Mouse (Mus musculus): ENCODE measurements around the gene Tbxas1. TPM values are rescaled to one million over a fixed set of nuclear protein-coding genes. Genes with fewer than 3 reads are reported as not detected.
A peak's percentile ranks its signal among the peaks of the same experiment; 100 is the strongest.

The Tbxas1 gene
- total and polyA plus RNA-seq, 2 experiments, result 1.1 to 3.5 TPM

DNA sequence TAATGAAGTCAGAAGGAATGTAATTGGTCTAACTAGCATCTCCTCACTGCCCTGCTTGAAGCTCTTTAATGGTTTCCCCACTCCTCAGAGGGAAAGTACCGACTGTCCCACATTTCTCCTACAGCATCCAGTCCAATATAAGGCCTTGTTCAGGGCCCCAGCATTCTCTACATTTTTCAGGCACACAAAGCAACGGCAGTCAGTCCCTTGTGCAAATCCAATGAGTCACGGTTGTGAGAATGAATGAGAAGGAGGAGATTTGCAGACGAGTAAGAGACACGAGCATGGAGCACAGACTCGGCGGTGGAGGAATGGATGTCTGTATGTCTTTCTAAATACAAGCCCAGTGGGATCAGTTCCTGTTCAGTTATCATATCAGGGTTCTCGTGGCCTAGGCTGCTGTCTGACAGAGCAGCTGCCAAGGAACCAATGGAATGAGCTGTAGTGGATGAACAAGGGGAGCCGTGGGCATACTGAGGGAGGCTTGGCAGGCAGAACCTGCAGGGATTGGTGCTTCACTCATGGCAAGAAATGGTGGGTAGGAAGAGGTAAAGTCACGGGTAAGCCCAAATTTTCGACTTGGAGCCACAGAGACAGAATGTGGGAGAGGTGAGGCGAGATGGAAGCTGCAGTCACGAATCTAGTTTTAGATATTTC is 38.3 kb downstream of the Tbxas1 start:
- H3K4me1 ChIP-seq (ENCODE audit: control insufficient read depth, insufficient read depth, low read length), result no peaks in the 10 kb centered on the region
- H3K27me3 ChIP-seq (ENCODE audit: control insufficient read depth, insufficient read depth, low read length), result no peaks in the 10 kb centered on the region
- TF ChIP-seq POLR2A (IDR thresholded peaks at IDR 0.05; ENCODE audit: extremely low read depth, insufficient read depth, low read length), result no peak
- TF ChIP-seq CTCF (IDR thresholded peaks at IDR 0.05; ENCODE audit: low read depth, low read length), result no peak
- no peaks in the 10 kb centered on the region for H3K36me3 ChIP-seq (ENCODE audit: control insufficient read depth, insufficient read depth, low read length)
- WGBS, result 93% methylated on average over 13 of the region's 13 CpGs
- no peak overlapping the region for H3K27ac ChIP-seq (replicated peaks; ENCODE audit: insufficient read depth, low read depth, low read length)
- no peak overlapping the region for H3K9ac ChIP-seq (ENCODE audit: low read depth, low read length)
- DNase-seq (ENCODE audit: extremely low read depth, low read depth, low spot score), result no peak
- no peak overlapping the region for H3K4me3 ChIP-seq (ENCODE audit: insufficient read depth, low read depth, low read length)
- H3K79me2 ChIP-seq (ENCODE audit: control insufficient read depth, insufficient read depth, low read length), result no peaks in the 10 kb centered on the region

GRCm38 (mm10) chr6:38914181-38914580 is 39.0 kb downstream of the Tbxas1 start:
- H3K9ac ChIP-seq (ENCODE audit: low read depth, low read length), result no peak overlapping the region
- H3K79me2 ChIP-seq (ENCODE audit: control insufficient read depth, insufficient read depth, low read length), result no peaks in the 10 kb centered on the region
- H3K27me3 ChIP-seq (ENCODE audit: control insufficient read depth, insufficient read depth, low read length), result no peaks in the 10 kb centered on the region
- no peaks in the 10 kb centered on the region for H3K36me3 ChIP-seq (ENCODE audit: control insufficient read depth, insufficient read depth, low read length)
- no peak overlapping the region for H3K4me3 ChIP-seq (ENCODE audit: insufficient read depth, low read depth, low read length)
- no peak for TF ChIP-seq POLR2A (IDR thresholded peaks at IDR 0.05; ENCODE audit: extremely low read depth, insufficient read depth, low read length)
- no peak for TF ChIP-seq CTCF (IDR thresholded peaks at IDR 0.05; ENCODE audit: low read depth, low read length)
- 95% methylated on average over 10 of the region's 10 CpGs for WGBS
- DNase-seq (ENCODE audit: extremely low read depth, low read depth, low spot score), result no peak
- H3K4me1 ChIP-seq (ENCODE audit: control insufficient read depth, insufficient read depth, low read length), result no peaks in the 10 kb centered on the region
- H3K27ac ChIP-seq (replicated peaks; ENCODE audit: insufficient read depth, low read depth, low read length), result no peak overlapping the region

DNA sequence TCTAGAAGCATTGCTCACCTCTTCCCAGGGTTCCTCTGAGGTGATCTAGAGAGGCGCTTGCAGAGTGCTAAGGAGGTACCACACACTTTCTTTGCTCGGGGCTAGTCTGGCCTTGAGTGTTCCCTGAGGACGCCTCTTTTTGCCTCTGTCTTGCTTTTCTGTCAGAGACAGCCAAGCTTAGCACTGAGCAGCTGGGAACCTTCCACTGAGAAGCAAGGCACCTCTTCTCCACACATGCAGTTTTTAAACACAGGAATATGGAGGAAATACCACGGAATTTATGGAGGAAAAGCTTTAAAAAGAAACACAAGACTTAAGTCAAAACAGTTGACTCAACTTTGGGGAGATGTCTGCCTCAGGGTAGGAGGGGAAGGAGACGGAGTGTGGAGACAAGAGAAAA is 40.6 kb downstream of the Tbxas1 start:
- no peaks in the 10 kb centered on the region for H3K79me2 ChIP-seq (ENCODE audit: control insufficient read depth, insufficient read depth, low read length)
- H3K36me3 ChIP-seq (ENCODE audit: control insufficient read depth, insufficient read depth, low read length), result no peaks in the 10 kb centered on the region
- TF ChIP-seq POLR2A (IDR thresholded peaks at IDR 0.05; ENCODE audit: extremely low read depth, insufficient read depth, low read length) (no peak), CTCF (IDR thresholded peaks at IDR 0.05; ENCODE audit: low read depth, low read length) (no peak)
- no peak overlapping the region for H3K27ac ChIP-seq (replicated peaks; ENCODE audit: insufficient read depth, low read depth, low read length)
- DNase-seq (ENCODE audit: extremely low read depth, low read depth, low spot score), result no peak
- H3K4me3 ChIP-seq (ENCODE audit: insufficient read depth, low read depth, low read length), result no peak overlapping the region
- peaks cover 2% of the 10 kb centered on the region; the same call in 1 of the 2 replicates for H3K4me1 ChIP-seq (ENCODE audit: control insufficient read depth, insufficient read depth, low read length)
- 95% methylated on average over 5 of the region's 5 CpGs for WGBS
- H3K27me3 ChIP-seq (ENCODE audit: control insufficient read depth, insufficient read depth, low read length), result no peaks in the 10 kb centered on the region
- H3K9ac ChIP-seq (ENCODE audit: low read depth, low read length), result no peak overlapping the region

- Histone ChIP-seq H3K9ac (ENCODE audit: low read depth, low read length) (no peak overlapping the region), H3K36me3 (ENCODE audit: control insufficient read depth, insufficient read depth, low read length) (no peaks in the 10 kb centered on the region), H3K4me1 (ENCODE audit: control insufficient read depth, insufficient read depth, low read length) (peaks cover 9% of the 10 kb centered on the region; the same call in 1 of the 2 replicates), H3K4me3 (ENCODE audit: insufficient read depth, low read depth, low read length) (no peak overlapping the region), H3K79me2 (ENCODE audit: control insufficient read depth, insufficient read depth, low read length) (no peaks in the 10 kb centered on the region), H3K27ac (replicated peaks; ENCODE audit: insufficient read depth, low read depth, low read length) (no peak overlapping the region), H3K27me3 (ENCODE audit: control insufficient read depth, insufficient read depth, low read length) (no peaks in the 10 kb centered on the region)
- DNase-seq (ENCODE audit: extremely low read depth, low read depth, low spot score), result no peak
- TF ChIP-seq CTCF (IDR thresholded peaks at IDR 0.05; ENCODE audit: low read depth, low read length) (no peak), POLR2A (IDR thresholded peaks at IDR 0.05; ENCODE audit: extremely low read depth, insufficient read depth, low read length) (no peak)
- WGBS, result 82% methylated on average over 4 of the region's 4 CpGs
Observed at GRCm38 (mm10) chr6:38916571-38916970, 41.4 kb downstream of the Tbxas1 start.

GRCm38 (mm10) chr6:38917415-38917814 is 42.2 kb downstream of the Tbxas1 start:
- peaks cover 9% of the 10 kb centered on the region; the same call in 1 of the 2 replicates for H3K4me1 ChIP-seq (ENCODE audit: control insufficient read depth, insufficient read depth, low read length)
- H3K79me2 ChIP-seq (ENCODE audit: control insufficient read depth, insufficient read depth, low read length), result no peaks in the 10 kb centered on the region
- H3K27ac ChIP-seq (replicated peaks; ENCODE audit: insufficient read depth, low read depth, low read length), result no peak overlapping the region
- WGBS, result 82% methylated on average over 3 of the region's 3 CpGs
- DNase-seq (ENCODE audit: extremely low read depth, low read depth, low spot score), result no peak
- TF ChIP-seq CTCF (IDR thresholded peaks at IDR 0.05; ENCODE audit: low read depth, low read length), result no peak
- no peak for TF ChIP-seq POLR2A (IDR thresholded peaks at IDR 0.05; ENCODE audit: extremely low read depth, insufficient read depth, low read length)
- H3K4me3 ChIP-seq (ENCODE audit: insufficient read depth, low read depth, low read length), result no peak overlapping the region
- H3K27me3 ChIP-seq (ENCODE audit: control insufficient read depth, insufficient read depth, low read length), result no peaks in the 10 kb centered on the region
- no peak overlapping the region for H3K9ac ChIP-seq (ENCODE audit: low read depth, low read length)
- H3K36me3 ChIP-seq (ENCODE audit: control insufficient read depth, insufficient read depth, low read length), result no peaks in the 10 kb centered on the region

- H3K4me3 ChIP-seq (ENCODE audit: insufficient read depth, low read depth, low read length), result no peak overlapping the region
- no peaks in the 10 kb centered on the region for H3K36me3 ChIP-seq (ENCODE audit: control insufficient read depth, insufficient read depth, low read length)
- DNase-seq (ENCODE audit: extremely low read depth, low read depth, low spot score), result peak; percentile 20
- TF ChIP-seq POLR2A (IDR thresholded peaks at IDR 0.05; ENCODE audit: extremely low read depth, insufficient read depth, low read length), result no peak
- H3K79me2 ChIP-seq (ENCODE audit: control insufficient read depth, insufficient read depth, low read length), result no peaks in the 10 kb centered on the region
- H3K4me1 ChIP-seq (ENCODE audit: control insufficient read depth, insufficient read depth, low read length), result peaks cover 9% of the 10 kb centered on the region; the same call in 1 of the 2 replicates
- no peak overlapping the region for H3K9ac ChIP-seq (ENCODE audit: low read depth, low read length)
- H3K27me3 ChIP-seq (ENCODE audit: control insufficient read depth, insufficient read depth, low read length), result no peaks in the 10 kb centered on the region
- 53% methylated on average over 4 of the region's 4 CpGs for WGBS
- no peak overlapping the region for H3K27ac ChIP-seq (replicated peaks; ENCODE audit: insufficient read depth, low read depth, low read length)
Observed at GRCm38 (mm10) chr6:38918728-38919127, 43.5 kb downstream of the Tbxas1 start.
